Mouse (Mus musculus): ENCODE measurements at regions not wholly inside any gene's neighbourhood (a gene's known extent, or its start where the extent isn't known, plus 50 kb on each side); places are given as distances from the start of the nearest gene placed in this dataset.

DNA sequence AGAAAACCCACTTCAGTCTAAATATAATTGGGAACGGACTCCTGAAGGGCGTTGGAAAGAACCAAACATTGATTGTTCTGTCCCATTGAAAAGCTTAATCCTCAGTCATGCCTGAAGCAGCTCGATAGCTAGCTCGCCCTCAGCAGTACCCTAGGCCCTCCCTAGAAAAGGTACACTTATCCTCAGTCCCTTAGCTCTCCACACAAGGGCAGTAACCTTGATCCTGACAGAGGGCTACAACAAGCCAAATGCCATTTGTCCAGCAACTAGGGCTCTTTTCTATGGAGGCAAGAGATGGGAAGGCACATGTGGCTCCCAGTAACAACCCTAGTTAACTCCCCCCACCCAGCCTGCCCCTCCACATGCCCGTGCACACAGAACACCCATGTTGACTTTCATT lies 53.4 kb upstream of the Cachd1 start:
- no peak overlapping the region for H3K4me2 ChIP-seq (ENCODE audit: low read depth, low read length)
- no peaks in the 10 kb centered on the region for H3K9me3 ChIP-seq (replicated peaks; ENCODE audit: control insufficient read depth, low read length)
- H3K4me3 ChIP-seq (ENCODE audit: low read length), result no peak overlapping the region
- H3K27me3 ChIP-seq (ENCODE audit: control insufficient read depth, insufficient read depth, low read length), result no peaks in the 10 kb centered on the region
- 69% methylated on average over 5 of the region's 5 CpGs for WGBS
- H3K4me1 ChIP-seq (ENCODE audit: control insufficient read depth, insufficient read depth, low read length), result no peaks in the 10 kb centered on the region
- H3K36me3 ChIP-seq (ENCODE audit: control insufficient read depth, insufficient read depth), result no peaks in the 10 kb centered on the region
- no peak for ATAC-seq (replicated peaks; ENCODE audit: extremely low read depth, insufficient read depth, low FRiP score)
- no peak overlapping the region for H3K27ac ChIP-seq (ENCODE audit: low read length)
- no peak overlapping the region for H3K9ac ChIP-seq (ENCODE audit: low read length)

- Histone ChIP-seq H3K4me3 (ENCODE audit: low read length) (no peak overlapping the region), H3K9ac (ENCODE audit: low read length) (no peak overlapping the region)
Measured at GRCm38 (mm10) chr4:100725811-100726210, 50.7 kb upstream of the Cachd1 start.

DNA sequence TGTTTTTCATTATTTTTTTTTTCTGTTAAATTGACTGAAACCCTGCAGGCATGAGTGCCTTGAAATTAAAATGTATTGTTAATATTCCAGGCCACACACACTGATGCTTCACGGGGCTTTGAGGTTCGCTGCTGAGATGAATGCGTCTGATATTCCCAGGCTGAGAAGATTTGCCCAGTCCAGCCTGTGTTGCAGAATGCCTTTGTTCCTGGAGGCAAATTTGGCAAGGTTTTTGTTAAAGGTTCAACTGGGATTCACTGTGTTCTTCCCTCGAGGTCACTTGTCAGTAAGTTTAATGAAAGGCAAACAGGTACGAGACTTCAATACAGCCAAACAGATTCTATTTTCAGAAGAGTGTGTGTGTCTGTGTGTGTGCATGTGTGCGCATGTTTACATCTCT lies 50.0 kb upstream of the Cachd1 start:
- H3K4me1 ChIP-seq (ENCODE audit: control insufficient read depth, insufficient read depth, low read length), result no peaks in the 10 kb centered on the region
- H3K27ac ChIP-seq (ENCODE audit: low read length), result no peak overlapping the region
- H3K4me2 ChIP-seq (ENCODE audit: low read depth, low read length), result no peak overlapping the region
- WGBS, result 74% methylated on average over 6 of the region's 6 CpGs
- no peaks in the 10 kb centered on the region for H3K27me3 ChIP-seq (ENCODE audit: control insufficient read depth, insufficient read depth, low read length)
- H3K4me3 ChIP-seq (ENCODE audit: low read length), result no peak overlapping the region
- no peaks in the 10 kb centered on the region for H3K9me3 ChIP-seq (replicated peaks; ENCODE audit: control insufficient read depth, low read length)
- ATAC-seq (replicated peaks; ENCODE audit: extremely low read depth, insufficient read depth, low FRiP score), result no peak
- H3K9ac ChIP-seq (ENCODE audit: low read length), result no peak overlapping the region
- no peaks in the 10 kb centered on the region for H3K36me3 ChIP-seq (ENCODE audit: control insufficient read depth, insufficient read depth)

More at GRCm38 (mm10) chr4:100725811-100726210, 50.7 kb upstream of the Cachd1 start:
- Histone ChIP-seq H3K27me3 (ENCODE audit: control insufficient read depth, insufficient read depth, low read length) (no peaks in the 10 kb centered on the region), H3K27ac (ENCODE audit: low read length) (no peak overlapping the region), H3K4me1 (ENCODE audit: control insufficient read depth, insufficient read depth, low read length) (no peaks in the 10 kb centered on the region), H3K9me3 (replicated peaks; ENCODE audit: control insufficient read depth, low read length) (no peaks in the 10 kb centered on the region), H3K36me3 (ENCODE audit: control insufficient read depth, insufficient read depth) (no peaks in the 10 kb centered on the region), H3K4me2 (ENCODE audit: low read depth, low read length) (no peak overlapping the region)
- ATAC-seq (replicated peaks; ENCODE audit: extremely low read depth, insufficient read depth, low FRiP score), result no peak
- WGBS, result 85% methylated on average over 7 of the region's 7 CpGs
